Mouse (Mus musculus): ENCODE results near the gene Mark4.

Gene Mark4

GRCm38 (mm10) chr7:19458591-19459111, at the start of gene Mark4:
Gene Mark4, minus strand, starts transcription at chr7:19458821.
- DNase-seq (ENCODE audit: low spot score in 2 of 2): peak; percentile 32 to 62

- DNase-seq (ENCODE audit: low spot score in 2 of 2): no peak
These were observed 49.0 kb upstream of the Mark4 start for GRCm38 (mm10) chr7:19507612-19507981.

- peak; percentile 34 to 46 for DNase-seq (ENCODE audit: low spot score in 2 of 2)
These were observed 48.5 kb upstream of the Mark4 start for GRCm38 (mm10) chr7:19506969-19507611.

- no peak for DNase-seq (ENCODE audit: low spot score in 2 of 2)
These were observed 47.7 kb upstream of the Mark4 start for GRCm38 (mm10) chr7:19506326-19506725.

GRCm38 (mm10) chr7:19503481-19504068, 45.0 kb upstream of the Mark4 start:
- no peak for DNase-seq (ENCODE audit: low spot score in 2 of 2)

- DNase-seq (ENCODE audit: low spot score in 2 of 2): no peak
These were observed 43.0 kb upstream of the Mark4 start for GRCm38 (mm10) chr7:19501658-19502057.

GRCm38 (mm10) chr7:19500420-19501363, 42.1 kb upstream of the Mark4 start:
- no peak for DNase-seq (ENCODE audit: low spot score in 2 of 2)

- no peak for DNase-seq (ENCODE audit: low spot score in 2 of 2)
These were observed 39.7 kb upstream of the Mark4 start for GRCm38 (mm10) chr7:19498326-19498725.

- no peak for DNase-seq (ENCODE audit: low spot score in 2 of 2)
These were observed 37.6 kb upstream of the Mark4 start for GRCm38 (mm10) chr7:19496214-19496555.

- DNase-seq (ENCODE audit: low spot score in 2 of 2): no peak
These were observed 37.0 kb upstream of the Mark4 start for GRCm38 (mm10) chr7:19495521-19496213.

GRCm38 (mm10) chr7:19494751-19495474, 36.3 kb upstream of the Mark4 start:
- no peak for DNase-seq (ENCODE audit: low spot score in 2 of 2)

- peak in 1 of 2 experiments; percentile 21 for DNase-seq (ENCODE audit: low spot score in 2 of 2)
These were observed 33.1 kb upstream of the Mark4 start for GRCm38 (mm10) chr7:19491731-19492130.

GRCm38 (mm10) chr7:19489525-19489924, 30.9 kb upstream of the Mark4 start:
- DNase-seq (ENCODE audit: low spot score in 2 of 2): no peak

GRCm38 (mm10) chr7:19486549-19486948, 27.9 kb upstream of the Mark4 start:
- no peak for DNase-seq (ENCODE audit: low spot score in 2 of 2)

- DNase-seq (ENCODE audit: low spot score in 2 of 2): no peak
These were observed 26.9 kb upstream of the Mark4 start for GRCm38 (mm10) chr7:19485488-19485887.

GRCm38 (mm10) chr7:19483281-19483680, 24.7 kb upstream of the Mark4 start:
- DNase-seq (ENCODE audit: low spot score in 2 of 2): no peak

GRCm38 (mm10) chr7:19477624-19478384, 19.2 kb upstream of the Mark4 start:
- no peak for DNase-seq (ENCODE audit: low spot score in 2 of 2)

- no peak for DNase-seq (ENCODE audit: low spot score in 2 of 2)
These were observed 18.5 kb upstream of the Mark4 start for GRCm38 (mm10) chr7:19477084-19477483.

- peak in 1 of 2 experiments; percentile 34 for DNase-seq (ENCODE audit: low spot score in 2 of 2)
These were observed 15.3 kb upstream of the Mark4 start for GRCm38 (mm10) chr7:19473875-19474443.

- no peak for DNase-seq (ENCODE audit: low spot score in 2 of 2)
These were observed 13.8 kb upstream of the Mark4 start for GRCm38 (mm10) chr7:19472403-19472802.

Measured in spleen, postnatal 14 days (tissue).